Mouse (Mus musculus): ENCODE results near the gene Rbpjl.

DNA sequence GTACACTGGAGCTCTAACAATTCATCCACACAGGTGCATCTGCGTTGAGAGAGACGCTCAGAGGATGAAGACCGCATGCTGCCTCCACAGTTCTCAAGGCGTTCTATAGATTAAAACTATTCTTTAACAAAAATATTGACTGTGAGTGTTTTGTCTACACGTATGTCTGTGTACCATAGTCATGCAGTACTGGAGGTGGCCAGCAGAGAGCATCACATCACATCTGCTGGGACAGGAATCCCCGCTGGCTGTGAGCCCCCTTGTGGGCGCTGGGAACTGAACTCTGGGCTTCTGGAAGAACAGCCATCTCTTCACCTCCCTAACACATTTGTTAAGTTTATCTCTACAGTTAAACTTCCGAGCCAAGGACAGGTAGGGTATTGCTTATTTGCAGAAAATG lies 21.2 kb upstream of the Rbpjl start:
- TF ChIP-seq CTCF (IDR thresholded peaks at IDR 0.05; ENCODE audit: low read depth) (peak; percentile 42), EP300 (optimal IDR thresholded peaks at IDR 0.05) (no peak)

Data from stomach, postnatal 0 days (tissue).